Mouse (Mus musculus): Measurements from ENCODE around the gene Megf8.
"Not testable (repeated sequence)": the region's sequence is repeated elsewhere in the genome, so short reads cannot be mapped to it uniquely, and the experiment has no call there.

The Megf8 gene

DNA sequence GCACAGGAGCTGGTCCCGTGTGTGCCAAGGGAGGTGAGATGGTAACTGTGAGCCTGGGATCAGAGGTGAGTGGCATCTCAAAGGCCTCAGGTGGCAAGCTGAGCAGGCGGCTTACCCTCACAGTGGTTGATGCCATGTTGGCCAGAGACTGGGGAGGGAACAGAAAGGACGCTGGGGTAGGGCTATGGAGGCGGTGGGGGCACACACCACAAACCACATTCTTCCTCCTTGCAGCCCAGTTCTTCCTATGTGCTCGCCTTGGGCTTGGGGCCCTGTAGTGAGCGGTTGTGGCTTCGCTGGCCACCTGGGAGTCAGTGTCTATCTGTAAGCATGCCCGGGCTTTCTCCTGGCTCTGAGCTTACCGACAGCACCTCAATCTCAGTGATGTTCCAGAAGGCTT, 67.9 kb downstream of the Megf8 start:
- no peak for DNase-seq

GRCm38 (mm10) chr7:25385259-25385658, 68.3 kb downstream of the Megf8 start:
- DNase-seq: no peak

- peak; percentile 96 for DNase-seq
Observed at GRCm38 (mm10) chr7:25385850-25386555, 69.0 kb downstream of the Megf8 start.

- no peak for DNase-seq
Observed at GRCm38 (mm10) chr7:25387811-25388440, 71.0 kb downstream of the Megf8 start.

DNA sequence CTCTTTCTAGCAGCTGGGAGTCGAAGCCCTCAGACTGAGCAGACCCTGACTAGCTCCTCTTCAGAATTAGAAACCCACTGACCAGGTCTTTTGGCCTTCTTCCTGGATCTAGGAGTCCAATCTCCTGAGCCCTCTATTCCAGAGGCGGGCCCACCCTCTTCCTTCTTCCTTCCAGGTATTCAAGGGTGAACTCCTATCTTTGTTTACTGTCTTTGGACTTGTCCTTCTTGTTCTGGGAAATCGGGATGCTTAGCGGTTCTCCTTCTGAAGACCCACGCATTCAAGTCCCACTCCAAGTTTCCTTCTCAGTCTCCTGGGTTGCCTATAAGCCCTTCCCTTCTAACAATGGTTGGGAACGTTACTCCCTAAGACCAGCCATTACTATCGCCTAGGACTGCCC, 72.0 kb downstream of the Megf8 start:
- DNase-seq: no peak

DNA sequence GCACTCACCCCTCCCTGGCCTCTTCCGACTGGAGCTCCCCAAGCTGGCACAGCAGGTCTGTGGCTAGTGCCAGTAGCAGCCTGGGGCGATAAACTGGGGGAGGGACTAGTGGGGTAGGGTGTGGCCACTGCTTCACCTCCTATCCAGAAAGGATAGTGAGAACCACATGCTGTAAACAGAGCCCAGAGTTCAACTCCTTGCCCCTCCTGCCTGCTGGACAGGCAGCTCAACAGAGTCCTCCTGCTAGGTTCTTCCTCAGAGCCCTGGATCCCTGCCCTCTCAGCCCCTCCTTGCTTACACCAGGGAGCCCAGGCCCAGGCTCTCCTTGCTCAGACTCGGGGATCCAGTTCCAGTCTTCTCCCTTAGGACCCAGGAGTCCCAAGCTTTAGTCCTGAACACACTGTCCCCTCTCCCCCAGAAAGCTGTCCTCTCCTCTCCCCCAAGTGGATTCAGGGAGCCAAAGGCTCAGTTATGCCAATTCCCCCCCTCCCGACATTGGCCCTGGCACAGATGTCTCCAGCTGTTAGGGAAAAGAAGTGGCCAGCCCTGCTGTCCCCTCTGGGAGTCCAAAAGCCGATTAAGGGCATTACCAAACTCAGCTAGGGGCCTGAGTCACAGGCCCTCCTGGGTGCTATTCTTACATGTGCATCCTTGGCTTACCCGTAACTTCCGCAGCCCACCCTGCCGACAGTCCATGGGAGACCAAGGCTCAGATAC, 73.2 kb downstream of the Megf8 start:
- DNase-seq: peak; percentile 92

DNA sequence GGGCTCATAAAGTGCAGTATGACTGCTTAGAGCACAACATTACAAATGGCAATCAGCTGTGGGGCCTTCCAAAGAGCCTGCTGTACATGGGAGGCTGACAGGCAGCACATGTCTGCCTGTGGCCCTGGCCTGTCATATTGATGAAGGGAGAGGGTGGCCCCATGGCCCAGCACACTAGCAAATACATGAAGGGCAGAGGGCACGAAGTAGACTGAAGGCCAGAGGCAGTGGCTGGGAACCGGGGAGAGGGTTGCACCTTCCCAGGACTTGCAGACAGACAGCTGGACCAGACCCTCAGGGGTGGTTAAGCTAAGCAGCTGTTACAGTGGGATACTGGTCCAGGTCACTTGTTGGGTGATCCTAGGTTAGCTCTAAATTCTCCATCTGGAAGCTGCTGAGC, 74.0 kb downstream of the Megf8 start:
- DNase-seq: no peak

DNA sequence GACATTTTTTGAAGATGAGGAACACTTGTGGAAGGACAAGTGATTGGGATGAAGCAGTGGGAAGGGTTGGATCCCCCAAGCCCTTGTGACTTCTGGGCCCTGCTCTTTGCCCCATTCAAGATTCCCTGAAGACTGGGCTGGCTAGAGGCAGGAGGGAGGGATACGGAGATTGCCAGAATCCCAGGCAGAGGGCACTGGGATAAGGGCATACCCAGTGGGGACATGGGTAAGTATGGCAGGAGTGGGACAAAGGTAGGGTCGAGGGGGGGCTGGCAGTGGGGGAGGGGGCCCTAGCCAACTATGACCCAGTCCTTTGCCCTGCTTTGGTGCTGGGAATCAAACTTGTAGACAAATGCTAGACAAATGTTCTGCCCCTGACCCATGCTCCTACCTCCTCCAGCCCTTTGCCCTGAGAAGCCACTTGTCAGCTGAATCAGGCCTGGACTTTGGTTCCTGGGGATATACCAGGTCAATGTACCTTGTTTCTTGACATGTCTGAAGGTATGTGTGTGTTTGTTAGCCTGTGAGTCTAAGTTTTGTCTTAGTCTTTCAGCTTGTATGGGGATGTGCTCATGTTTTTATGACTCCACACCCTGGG, 75.0 kb downstream of the Megf8 start:
- DNase-seq: peak; percentile 72

DNA sequence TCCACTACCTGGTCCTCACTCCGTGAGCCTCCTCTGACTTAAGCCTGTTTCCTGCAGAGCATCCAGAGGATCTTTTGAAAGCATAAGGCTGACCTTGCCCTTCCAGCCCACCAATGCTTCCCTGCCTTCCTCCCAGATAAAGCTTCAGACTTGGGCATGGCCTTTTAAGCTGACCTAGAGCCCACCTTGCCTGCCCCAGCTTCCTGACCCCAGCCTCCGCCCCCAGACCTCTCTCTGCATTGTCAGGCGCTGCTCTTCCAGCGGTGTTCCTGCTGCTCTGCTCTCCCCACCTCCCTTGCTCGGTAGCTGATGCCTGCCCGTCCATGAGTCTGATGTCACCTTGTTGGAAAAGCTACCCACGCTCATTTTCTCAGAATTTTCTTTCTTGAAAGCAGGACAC, 75.9 kb downstream of the Megf8 start:
- no peak for DNase-seq

DNA sequence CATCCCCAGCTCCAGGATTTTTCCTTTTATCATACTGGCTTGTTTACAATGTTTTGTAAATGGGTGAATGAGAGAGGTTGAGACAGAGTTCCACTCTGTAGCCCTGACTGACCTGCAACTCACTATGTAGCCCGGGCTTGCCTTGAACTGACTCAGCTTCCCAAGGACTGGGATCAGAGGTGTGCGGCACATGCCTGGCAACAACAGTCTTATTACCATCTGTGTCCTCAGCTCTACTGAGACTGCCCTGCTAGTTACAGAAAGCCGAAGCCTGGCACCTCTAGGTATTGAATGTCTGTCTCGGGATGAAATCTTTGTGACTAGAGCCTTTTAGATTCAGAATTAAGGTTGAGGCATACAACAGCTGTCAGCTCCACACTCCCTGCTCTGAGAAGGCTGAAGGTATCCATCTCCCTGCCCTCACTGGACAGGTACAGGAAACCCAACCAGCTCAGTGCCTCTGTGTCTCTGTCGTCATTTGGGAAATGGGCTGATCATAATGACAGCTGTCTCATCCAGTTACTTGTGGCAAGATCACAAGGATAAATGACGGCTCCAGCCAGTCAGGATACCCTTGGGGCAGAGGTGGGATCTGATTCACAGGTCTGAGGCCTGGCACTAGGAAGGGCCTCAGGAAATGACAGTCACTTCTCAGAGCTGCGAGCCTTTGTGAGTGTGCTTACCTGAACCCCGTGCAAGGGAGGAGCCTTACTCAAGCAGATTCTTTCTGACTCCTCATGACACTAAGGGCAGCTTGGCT, 76.7 kb downstream of the Megf8 start:
- DNase-seq: no peak

DNA sequence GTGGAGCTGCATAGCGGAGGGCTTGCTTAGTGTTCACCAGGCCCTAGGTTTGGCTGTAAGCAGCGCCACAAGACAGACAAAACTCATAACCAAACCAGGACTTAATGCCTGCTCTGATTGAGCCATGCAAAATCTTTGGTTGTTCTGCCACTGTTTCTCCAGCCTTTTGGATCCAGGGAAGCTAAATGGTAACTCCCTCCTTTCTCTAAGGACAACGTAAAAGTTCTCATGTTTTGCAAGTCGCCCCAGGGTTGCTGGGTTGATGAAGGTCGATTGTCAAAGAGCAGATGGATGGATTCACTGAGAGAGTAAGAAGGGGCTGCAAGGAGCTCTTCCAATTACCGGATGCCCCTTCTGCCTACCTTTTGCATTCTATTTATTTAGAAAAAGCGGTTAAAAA, 77.8 kb downstream of the Megf8 start:
- DNase-seq: no peak

DNA sequence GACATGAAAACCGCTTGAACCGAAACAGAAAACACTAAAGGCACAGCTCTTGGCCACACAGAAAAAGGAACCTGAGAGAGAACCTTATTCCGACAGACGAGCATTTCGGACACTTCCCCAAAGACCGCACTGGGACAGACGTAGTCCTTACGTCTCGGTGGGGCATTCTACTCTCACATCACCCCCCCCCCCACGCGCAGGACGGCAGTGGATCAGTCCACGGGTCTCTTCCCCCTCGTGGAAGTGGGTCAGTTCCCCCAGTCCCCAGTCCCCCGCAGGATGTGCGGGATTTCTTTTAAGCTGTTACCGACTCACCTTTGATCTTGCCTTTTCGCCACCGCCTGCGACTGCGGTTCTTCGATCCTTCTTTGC, 78.2 kb downstream of the Megf8 start:
- no peak for DNase-seq

- peak; percentile 97 for DNase-seq
Observed at GRCm38 (mm10) chr7:25395558-25396521, 78.9 kb downstream of the Megf8 start.

- no peak for DNase-seq
Observed at GRCm38 (mm10) chr7:25396621-25397020, 79.7 kb downstream of the Megf8 start.

- DNase-seq: no peak
Observed at GRCm38 (mm10) chr7:25398610-25399009, 81.6 kb downstream of the Megf8 start, which contains the start of gene Lipe. Gene Lipe, minus strand, starts transcription at chr7:25398710.

- DNase-seq: not testable (repeated sequence)
Observed at GRCm38 (mm10) chr7:25399028-25399427, 82.1 kb downstream of the Megf8 start.

DNA sequence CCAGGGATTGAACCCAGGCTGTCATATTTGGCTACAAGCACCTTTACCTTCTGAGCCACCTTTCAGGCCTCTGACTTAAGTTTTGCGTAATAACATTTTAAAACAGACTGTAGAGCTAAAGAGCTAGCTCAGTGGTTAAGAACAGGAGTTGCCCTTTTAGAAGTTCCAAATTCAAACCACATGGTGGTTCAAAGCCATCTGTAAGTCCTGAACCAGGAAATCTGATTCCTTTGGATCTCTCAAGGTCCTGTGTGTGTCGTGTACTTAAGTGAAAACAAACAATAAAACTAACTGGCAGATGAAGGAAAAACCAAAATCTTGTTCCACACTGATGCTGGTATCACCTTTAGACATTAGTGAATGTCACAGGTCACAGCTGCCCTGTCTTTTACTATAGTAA, 84.6 kb downstream of the Megf8 start:
- DNase-seq: no peak

GRCm38 (mm10) chr7:25401986-25402385, 85.0 kb downstream of the Megf8 start:
- no peak for DNase-seq

GRCm38 (mm10) chr7:25402671-25403101, 85.7 kb downstream of the Megf8 start:
- DNase-seq: peak; percentile 76

GRCm38 (mm10) chr7:25406468-25406867, 89.5 kb downstream of the Megf8 start:
- DNase-seq: no peak

DNA sequence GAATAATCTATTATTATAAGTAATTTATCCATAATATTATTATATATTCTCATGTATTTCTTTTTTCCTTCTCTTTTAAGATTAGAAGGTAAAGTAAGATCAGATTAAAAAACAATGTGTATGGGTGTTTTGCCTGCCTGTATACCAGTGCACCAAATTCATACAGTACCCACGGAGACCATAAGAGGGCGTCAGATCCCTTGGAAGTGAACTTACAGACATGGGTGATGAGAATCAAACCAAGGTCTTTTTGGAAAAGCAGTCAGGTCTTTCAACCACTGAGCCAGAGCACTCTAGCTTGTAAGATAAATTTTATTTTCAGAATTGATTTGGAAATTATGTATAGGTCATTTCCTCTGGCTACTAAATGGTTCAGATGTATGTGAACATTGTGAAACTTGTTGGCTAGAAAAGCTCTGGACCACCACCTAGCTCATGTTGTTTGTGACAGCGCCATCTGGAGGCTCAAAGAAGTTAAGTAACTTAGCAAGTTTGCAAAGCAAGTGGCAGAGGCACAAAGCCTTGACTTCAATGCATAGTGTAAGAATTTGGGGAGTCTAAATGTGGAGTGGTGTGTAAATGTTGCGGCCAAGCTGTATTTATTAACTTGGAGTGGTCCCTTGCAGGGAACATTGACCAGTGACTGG, 92.3 kb downstream of the Megf8 start:
- DNase-seq: no peak

Measured in kidney, adult 11 months (tissue).